Mouse (Mus musculus) cerebellum, adult 18-20 months (tissue): ENCODE data around the gene Crim1.
A peak's percentile ranks its signal among the peaks of the same experiment; 100 is the strongest.

Experiments used
- DNase-seq, 2 experiments: peaks; one replicate each; pipeline ENCODE4 v3.0.0; 2021

The Crim1 gene

DNA sequence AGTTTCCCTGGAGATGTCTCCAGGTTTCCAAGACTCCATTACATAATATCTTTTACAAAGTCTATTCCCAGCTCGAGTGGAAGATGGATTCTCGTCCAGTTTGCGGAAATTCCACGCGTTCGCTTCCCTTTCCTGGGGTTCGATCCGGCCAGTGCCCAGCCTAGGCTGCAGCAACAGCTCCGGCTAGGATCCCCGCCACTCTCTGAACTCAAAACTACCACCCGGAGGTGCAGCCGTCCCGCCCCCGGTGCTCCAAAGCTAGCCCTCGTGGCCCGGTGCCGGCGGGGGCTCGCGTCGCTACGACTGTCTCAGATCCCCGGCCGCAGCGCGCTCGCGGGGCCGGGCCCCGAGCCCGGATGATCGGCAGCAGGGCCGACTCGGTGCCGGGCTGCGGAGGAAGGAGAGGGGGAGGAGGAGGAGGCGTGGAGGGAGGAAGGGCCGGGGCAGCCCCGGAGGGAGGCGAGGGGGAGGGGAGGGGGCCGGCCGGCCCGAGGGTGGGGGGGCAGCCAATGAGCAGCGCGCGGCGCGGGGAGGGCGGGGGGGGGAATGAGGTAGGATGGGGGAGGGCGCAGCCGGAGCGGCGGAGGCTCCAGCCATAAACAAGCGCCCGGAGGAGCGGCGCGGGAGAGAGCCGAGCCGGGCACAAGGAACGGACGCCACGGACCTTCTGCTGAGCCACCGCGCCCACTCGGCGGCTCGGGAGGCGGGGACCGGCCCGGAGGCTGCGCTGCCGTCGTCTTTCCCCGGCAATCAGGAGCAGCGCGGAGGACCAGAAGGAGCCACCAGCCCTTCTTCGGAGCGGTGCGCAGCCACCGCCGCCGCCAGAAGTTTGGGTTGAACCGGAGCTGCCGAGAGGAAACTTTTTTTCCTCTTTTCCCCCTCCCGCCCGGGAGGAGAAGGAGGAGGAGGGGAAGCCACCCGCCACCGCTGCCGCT lies at the start of gene Crim1:
Gene Crim1 (plus strand): TSS at position 623 of the 935 bp plus-strand sequence.
- DNase-seq, result peak; percentile 83 to 85

DNA sequence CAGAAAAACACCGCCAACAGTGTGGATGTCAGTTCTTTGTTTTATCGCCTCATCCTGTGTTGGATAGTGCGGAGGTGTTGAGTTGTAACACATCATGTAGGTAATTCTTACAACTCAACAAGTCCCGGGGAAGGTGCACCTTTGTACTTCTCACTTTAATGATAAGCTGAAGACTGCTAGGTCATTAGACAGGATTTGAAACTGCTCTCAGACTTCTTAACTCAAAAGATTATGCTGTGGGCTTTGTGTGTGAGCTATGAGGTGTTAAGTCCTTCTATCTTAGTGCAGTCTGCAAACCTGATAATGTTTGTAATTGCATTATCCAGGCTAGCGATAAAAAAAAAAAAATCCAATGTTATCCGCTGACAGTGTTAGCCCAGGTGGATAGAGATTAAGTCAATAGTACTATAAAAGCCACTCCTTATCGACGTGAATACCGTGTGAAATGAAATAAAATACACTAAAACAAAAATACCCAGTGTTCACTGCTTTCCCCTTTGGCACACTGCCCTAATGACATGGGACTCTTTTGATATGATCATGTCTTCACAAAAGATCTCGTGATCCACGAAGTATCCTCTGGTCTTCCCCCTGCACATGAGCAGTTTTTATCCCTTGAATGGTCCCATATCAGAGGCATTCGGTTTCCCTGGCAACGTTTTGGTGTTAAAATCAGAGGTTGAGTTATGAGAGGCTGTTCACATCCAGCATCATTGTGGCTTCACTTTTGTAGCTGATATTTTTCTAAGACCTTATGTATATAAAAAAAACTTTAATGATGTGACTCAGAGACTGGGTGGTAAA lies 48.4 kb upstream of the Crim1 start:
- no peak for DNase-seq

DNA sequence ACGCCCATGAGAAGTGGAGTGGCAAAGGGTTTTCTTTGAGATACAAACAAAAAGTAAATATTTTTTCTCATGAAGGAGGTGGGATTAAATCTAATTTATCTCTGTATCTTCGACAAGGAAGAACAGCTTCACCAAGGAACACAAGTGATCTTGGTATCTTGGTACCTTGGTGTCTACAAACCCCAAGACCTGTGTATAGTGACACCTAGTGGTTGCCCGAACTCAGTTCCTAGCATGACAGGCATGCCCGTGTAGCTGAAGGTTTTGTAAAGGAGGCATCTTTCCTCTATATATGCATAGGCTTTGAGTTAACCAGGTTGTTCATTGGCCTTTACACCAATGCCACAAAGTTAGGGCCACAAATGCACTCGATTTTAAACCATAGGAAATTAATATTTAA lies 36.8 kb upstream of the Crim1 start:
- peak; percentile 55 to 61 for DNase-seq

DNA sequence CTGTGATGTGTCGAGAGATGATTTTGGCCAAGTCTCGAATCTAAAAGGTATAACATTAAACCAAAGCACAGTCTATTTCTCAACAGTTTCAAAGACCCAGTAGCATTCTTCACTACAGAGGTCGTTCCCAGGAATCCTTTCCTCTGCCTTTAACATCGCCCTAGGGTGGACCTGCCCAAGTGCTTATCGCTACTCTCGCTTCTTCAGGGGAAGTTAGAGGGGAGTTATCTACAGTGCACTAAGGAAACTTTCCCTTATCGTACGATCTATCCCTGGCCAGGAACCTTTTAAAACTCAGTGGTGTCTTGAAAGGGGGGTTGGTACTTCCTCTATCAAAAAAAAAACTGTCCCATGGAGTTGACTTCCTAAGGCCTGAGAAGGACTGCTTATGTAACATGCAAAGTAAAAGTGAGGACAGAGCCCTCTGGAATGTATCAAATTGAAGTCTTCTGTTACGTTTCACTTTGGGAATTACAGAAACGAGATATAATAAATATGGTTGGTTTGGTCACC lies 36.3 kb upstream of the Crim1 start:
- no peak for DNase-seq

DNA sequence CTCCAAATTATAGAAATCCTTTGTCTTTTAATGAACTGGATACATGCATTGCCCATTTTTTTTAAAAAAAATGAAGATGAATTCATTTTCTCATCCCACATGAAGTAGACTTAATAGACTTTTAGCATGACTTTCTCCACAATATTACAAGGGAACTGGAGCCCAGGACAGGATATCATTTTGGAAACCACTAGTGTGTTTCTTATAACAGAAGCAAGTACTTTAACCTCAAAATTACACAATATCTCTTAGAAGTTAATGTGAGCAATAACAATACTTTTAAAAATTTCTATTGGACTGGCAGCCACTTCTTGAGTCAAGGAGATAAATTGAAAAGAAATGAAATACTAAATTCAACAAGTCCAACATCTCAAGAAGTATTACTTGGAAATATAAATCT lies 34.2 kb upstream of the Crim1 start:
- no peak for DNase-seq

DNA sequence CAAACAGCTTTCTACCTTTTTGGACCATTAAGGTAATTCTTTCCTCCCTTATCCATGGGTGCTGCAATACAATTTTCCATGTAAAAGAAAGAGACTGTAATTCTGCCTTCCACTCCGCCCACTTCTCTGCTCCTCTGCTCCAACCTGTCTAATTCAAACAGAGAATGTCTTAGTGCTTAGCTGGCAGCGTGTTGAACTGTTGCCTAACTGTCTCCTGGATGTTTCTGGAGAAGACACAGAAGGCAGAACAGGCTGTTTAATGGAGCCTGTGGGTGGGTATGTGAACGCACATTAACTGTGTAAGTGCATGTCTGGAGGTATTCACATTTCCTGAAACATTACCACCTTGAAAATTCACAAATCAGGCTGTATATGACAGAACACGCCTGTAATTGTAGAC lies 33.5 kb upstream of the Crim1 start:
- DNase-seq, result no peak

DNA sequence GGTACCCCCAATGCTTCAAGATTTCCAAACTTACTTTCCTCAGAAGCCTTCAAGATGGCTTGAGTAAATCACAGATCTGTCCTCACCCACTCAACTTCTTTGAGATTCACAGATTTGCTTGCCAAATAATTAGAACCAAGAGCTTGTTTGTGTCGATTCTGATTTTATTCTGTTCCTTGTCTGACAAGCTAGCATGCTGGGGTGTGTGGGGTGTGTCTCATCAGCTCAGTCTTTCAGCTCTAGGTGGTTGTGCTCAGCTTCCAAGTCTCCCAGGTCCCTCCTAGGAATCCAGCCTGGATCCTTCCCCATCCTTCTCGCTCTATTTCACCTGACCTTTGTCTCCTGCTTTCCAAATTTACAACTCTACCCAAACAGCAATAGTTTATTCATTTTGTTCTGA lies 27.7 kb upstream of the Crim1 start:
- DNase-seq, result no peak

DNA sequence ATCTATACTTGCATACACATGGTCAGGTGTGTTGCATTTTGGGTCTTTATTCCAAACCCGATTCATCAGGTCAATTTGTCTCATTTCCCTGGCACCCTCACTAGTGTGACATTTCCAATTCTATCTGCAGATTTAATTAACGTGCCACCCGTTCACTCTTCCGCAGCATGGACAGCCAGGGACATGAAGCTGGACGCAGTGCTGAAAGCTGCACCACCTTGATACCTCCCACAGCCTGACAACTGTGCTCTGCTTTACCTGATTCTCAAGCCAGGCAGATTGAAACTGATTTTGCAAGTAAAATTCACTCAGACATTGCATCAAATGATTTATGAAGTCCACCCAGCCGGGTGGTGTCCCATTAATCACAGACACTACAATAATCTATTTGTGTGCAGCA lies 19.3 kb upstream of the Crim1 start:
- DNase-seq, result no peak

DNA sequence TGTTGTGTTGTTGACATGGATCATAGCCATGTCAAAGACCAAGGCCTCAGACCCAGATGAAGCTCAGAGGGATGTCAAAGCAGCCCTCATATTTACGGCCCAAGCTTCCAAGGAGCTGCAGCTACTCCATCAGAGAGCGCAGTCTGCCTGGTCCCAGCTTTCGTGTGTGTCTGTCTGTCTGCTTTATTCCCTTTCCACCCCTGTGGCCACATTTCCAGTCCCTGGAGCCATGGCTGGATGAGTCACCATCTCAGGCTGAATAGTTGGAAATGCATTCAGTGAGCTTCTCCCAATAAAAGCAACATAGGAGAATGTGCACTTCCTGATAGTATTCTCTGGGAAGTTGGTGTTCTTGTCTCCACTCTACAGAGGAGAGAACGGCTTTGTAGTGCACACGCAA lies 3.9 kb upstream of the Crim1 start:
- DNase-seq, result no peak

DNA sequence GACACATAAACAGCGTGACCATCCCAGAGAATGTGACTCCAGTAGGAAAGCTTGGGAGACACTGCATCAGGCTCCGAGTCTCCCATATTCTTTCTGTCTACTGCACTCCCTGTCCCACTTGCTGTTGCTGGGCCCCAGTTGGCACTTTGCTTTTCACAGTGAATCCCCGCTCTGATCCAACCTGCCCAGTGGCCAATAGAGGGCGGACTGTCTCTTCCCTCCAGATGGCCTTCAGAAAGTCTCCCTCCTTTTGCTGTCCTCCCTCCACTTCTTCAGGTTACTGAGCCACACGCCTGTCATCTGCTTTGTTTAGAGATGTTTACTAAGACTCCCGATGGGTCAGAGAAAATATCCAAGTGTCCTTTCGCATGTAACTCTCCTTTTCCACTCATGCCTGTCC lies 2.9 kb upstream of the Crim1 start:
- DNase-seq, result peak; percentile 79 to 82

DNA sequence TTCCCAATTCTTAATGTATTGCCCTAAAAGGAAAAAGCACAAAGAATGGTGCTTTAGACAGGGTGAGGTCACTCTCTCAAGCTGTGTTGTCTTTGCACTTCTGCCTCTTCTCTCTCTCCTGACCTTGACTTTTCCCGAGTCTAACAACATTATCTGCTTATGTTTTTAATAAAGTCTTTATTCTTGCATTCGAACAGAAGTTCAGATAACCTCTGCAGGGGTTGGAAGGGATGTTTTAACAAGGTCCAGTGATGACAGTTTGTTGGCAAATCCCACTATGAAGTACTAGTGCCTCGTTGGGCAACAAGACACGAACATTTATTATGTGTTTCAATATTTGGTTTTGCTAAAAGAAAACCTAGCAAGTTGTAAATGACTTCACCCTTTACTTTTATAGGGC lies 1.9 kb upstream of the Crim1 start:
- no peak for DNase-seq

DNA sequence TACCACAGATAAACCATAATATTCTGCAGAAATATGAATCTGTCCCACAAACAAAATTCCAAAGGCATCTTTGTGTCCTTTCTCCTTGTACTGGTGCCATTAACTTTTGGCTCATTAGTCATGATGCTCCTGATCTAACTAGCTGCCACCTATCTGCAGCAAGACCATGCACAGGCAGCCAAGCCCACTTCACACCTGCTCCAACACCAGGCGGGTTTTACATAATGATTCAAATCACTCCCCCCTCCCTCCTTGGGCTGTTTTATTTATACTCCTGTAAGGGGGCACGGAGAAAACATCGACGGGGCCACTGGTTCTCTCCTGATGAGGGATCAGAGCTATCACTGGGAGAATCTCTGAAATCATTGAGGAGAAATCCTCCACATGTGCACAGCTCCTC lies 1.2 kb upstream of the Crim1 start:
- peak; percentile 22 to 32 for DNase-seq

DNA sequence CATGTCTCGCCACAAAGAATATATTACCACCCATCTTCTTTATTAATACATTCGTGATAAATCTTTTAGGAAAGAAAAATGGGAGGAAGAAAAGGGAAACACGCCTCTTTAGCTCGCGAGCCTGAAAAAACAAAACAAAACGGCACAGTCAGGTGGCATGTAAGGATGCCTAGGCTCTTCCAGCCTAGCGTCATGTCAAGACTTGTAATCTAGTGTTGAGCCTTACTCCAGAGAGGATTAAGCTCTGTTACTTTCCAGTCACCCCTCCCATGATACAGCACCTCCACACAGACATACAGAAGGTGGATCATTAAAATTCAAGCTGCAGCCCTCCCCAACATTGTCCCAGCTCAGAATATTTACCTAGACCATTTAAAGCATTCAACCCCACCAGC lies 820 bp upstream of the Crim1 start:
- DNase-seq, result no peak

DNA sequence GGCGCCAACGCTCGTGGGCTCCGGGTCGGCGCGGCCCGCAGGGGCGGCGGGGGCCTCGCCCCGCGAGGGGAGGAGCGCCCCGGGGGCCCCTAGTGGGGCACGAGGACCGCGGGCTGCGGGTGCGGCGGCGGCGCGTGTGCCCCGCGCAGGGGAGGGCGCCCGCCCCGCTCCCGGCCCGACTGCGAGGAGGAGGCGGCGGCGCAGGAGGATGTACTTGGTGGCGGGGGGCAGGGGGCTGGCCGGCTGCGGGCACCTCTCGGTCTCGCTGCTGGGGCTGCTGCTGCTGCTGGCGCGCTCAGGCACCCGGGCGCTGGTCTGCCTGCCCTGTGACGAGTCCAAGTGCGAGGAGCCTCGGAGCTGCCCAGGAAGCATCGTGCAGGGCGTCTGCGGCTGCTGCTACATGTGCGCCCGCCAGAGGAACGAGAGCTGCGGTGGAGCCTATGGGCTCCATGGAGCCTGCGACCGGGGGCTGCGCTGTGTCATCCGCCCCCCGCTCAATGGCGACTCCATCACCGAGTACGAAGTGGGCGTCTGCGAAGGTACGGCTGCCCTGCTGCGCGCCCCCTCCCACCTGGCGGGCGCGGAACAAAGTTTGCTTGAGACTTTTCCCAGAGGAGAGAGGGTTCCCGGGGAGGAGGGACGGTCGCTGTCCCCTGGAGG lies 643 bp downstream of the Crim1 start:
- DNase-seq, result peak; percentile 45 to 66

DNA sequence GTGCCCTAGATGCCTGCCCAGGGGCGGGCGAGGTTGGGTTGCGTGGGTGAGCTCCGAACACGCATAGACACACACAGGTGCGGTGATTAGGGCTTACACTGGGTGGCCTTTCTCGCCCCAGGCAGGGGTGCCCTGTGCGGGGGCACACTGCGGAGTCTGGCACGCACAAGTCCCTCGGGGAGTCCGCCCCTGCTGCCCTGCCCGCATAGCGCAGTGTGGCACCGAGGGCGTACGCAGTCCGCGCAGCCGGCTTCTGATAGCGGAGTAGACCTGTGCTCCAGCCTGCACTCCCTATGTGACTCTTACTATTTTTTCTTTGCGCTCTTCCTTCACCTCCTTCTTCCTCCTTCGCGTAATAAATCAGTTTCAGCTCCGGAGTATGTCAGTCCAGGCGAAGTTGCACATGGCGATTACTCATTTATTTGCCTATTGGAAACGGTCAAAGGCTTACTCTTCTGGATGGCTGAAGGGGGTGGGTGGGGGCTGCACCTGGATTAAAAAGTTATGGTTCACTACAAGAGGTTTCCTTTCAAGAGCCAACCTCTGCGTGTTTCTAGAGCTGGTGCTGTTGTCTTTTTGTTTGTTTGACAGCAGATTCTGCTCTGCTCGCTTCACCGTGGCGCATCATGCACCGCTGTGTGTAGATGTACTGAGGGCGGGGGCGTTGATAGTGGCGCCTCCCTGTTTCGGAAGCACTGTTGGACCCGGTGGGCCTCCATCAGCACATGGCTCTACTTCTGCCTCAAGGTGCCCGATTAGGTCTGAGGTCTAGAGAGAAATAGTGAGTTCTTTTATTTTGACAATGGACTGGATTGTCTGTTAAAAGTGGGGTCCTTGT lies 1.4 kb downstream of the Crim1 start:
- DNase-seq, result peak; percentile 41 to 59

DNA sequence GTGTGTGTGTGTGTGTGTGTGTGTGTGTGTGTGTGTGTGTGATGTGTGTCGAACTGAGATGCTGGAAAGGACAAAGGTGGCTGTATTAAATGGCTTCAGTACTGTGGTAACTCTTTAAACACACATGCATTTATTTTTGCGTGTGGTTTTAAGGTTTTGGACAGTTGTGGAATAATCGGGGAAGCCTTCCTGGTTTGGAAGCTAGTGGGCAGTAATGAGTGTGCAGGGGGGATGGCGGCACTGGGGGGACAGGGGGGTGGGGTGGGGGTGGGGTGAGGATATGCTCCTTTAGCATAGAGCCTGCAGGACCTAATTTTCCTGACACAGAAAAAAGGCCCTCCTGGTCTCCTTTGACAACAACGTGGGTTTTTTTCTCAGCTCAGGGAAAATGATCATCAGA lies 2.2 kb downstream of the Crim1 start:
- no peak for DNase-seq

DNA sequence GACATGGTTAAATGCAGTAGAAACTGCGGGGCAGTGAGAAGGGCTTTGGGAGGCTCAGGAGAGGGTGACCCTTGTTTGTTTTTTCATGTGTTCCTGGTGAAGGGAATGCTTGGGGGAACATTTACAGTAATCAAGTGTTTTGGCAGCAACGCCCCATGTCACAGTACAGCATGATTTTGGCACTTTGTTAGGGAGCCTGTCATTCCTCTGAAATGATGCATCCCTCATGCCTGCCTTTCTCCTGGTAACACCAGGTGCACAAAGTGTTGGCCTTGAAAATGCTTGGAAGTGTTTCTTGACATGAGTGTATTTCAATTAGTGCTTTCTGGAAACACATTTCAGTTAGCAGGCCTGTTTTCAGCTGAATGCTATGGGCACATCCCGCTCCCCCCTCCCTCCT lies 2.7 kb downstream of the Crim1 start:
- no peak for DNase-seq

DNA sequence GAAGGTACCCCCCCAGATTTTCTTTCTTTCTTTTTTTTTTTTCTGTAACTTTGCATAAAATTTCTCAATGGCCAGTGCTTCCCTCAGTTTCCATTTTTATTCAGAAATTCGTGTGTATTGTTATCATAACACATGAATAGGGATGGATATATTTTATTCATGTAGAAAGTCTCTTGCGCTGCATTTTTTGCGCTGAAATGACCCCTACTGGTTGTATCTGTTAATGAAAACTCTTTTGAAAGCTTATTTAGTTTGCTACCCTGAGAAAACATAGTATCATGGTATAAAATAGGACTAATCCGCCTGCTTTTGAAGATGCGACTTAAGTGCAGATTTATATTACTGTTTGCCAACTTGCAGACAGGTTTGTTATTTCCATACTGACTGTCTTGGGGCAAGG lies 3.4 kb downstream of the Crim1 start:
- no peak for DNase-seq

DNA sequence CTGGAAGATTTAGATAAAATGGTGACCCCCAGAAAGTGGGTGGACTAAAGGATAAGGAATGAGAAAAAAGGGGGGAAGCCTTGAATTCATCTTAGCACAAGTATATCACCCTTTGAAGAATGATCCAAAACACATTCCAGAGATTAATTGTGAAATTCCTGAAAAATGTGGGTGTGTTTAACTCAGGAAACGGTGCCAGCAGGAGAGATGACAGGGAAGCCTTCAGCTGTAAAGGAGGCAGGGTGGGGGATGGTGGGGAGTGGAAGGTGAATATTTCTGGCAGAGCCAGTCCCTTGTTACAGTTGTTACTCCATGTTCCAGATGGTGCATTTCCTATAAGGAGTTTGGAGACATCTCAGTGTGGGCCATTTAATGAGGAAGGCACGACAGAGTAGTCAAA lies 6.4 kb downstream of the Crim1 start:
- no peak for DNase-seq

DNA sequence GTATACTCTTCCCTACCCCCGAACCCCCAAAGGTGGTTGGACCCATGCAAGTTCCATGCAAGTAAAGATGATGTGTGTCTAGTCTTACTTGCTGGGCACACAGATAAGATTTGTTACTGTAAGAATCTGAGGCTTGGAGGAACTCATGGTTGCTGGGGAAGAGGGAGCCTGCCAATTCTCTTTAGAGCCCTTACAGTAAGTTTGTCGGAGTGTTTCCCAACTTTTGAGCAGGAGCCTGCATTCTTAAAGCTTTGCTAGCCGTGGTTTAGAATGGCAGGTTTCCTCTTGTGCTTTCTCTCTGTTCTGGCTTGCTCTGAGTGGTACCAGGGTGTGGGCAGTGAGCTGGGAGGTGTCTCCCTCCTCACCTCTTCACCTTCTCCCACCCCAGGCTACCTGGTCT lies 7.2 kb downstream of the Crim1 start:
- DNase-seq, result no peak

DNA sequence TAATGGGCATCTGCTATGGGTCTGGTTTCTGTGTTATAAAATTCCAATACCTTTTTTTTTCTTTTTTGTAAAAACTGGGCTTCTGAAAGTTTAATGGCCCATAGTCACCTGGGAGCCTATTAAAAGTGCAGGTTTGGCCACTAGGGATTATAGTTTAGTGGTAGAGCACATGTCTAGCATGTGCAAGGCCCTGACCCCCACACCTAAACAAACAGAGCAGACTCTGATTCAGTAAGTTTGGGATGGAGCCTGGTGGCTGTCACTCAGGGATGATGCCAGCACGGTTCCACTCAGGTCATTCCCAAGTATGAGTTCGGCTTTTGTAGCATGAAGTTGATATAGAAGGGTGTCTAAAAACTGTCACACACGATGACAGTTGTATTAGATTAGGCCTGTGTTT lies 8.8 kb downstream of the Crim1 start:
- no peak for DNase-seq

DNA sequence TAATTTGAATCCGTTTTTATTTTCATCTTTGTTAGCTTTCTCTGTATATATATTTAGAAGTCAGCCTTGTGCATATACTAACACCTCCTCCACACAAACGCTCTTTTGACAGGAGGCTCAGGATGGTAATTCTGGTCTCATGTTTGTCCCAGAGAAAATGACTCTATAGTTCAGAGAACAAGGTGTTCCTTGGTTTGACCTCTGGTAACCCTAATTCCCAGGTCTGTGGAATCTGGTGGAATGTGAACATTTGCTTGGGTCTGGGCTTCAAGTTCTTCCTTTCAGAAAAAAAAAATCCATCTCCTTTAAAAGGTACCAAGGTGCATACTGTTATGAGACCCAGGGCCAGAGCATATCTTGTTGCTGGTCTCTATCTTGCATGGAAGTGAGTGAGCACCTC lies 9.6 kb downstream of the Crim1 start:
- no peak for DNase-seq
